Mouse (Mus musculus) left cerebral cortex, adult 9 months (tissue): Measurements from ENCODE around the gene Dcps.

Experiments used
- DNase-seq, 2 experiments: peaks; one replicate each; pipeline ENCODE4 v3.0.0; 2022; ENCODE audit warnings: low spot score in 2 of 2

Dcps gene

GRCm38 (mm10) chr9:35175251-35176123, at the start of gene Dcps:
Gene Dcps (minus strand): TSS chr9:35176061.
- DNase-seq = peak; percentile 89 to 97

- DNase-seq = no peak
These were observed 47.6 kb upstream of the Dcps start for GRCm38 (mm10) chr9:35223466-35223865.

GRCm38 (mm10) chr9:35217963-35218362, 42.1 kb upstream of the Dcps start:
- no peak for DNase-seq

- no peak for DNase-seq
These were observed 36.0 kb upstream of the Dcps start for GRCm38 (mm10) chr9:35211573-35212511.

GRCm38 (mm10) chr9:35210542-35211474, 34.9 kb upstream of the Dcps start, which contains the start of gene Foxred1:
Gene Foxred1 (minus strand): TSS chr9:35211055.
- DNase-seq = peak; percentile 98 to 99

- DNase-seq = no peak
These were observed 28.6 kb upstream of the Dcps start for GRCm38 (mm10) chr9:35204421-35204820.

GRCm38 (mm10) chr9:35203536-35203935, 27.7 kb upstream of the Dcps start:
- no peak for DNase-seq

- no peak for DNase-seq
These were observed 24.7 kb upstream of the Dcps start for GRCm38 (mm10) chr9:35200529-35201060.

GRCm38 (mm10) chr9:35199772-35200471, 24.1 kb upstream of the Dcps start, which contains the start of the genes Srpr and Tirap:
Gene Srpr (plus strand): TSS chr9:35200175.
Gene Tirap (minus strand): TSS chr9:35200291.
- peak in 1 of 2 experiments; percentile 83 for DNase-seq

- no peak for DNase-seq
These were observed 23.3 kb upstream of the Dcps start for GRCm38 (mm10) chr9:35198945-35199771.

- DNase-seq = no peak
These were observed 22.5 kb upstream of the Dcps start for GRCm38 (mm10) chr9:35198351-35198750.

- DNase-seq = no peak
These were observed 21.8 kb upstream of the Dcps start for GRCm38 (mm10) chr9:35197625-35198024.

GRCm38 (mm10) chr9:35194048-35194447, 18.2 kb upstream of the Dcps start:
- no peak for DNase-seq

- no peak for DNase-seq
These were observed 17.2 kb upstream of the Dcps start for GRCm38 (mm10) chr9:35192983-35193542.

- peak in 1 of 2 experiments; percentile 51 for DNase-seq
These were observed 12.8 kb upstream of the Dcps start for GRCm38 (mm10) chr9:35188700-35189099.

GRCm38 (mm10) chr9:35187351-35187903, 11.6 kb upstream of the Dcps start:
- DNase-seq = no peak

- no peak for DNase-seq
These were observed 10.6 kb upstream of the Dcps start for GRCm38 (mm10) chr9:35186430-35186829.

- no peak for DNase-seq
These were observed 7.5 kb upstream of the Dcps start for GRCm38 (mm10) chr9:35183359-35183758.

GRCm38 (mm10) chr9:35182832-35183231, 7.0 kb upstream of the Dcps start:
- DNase-seq = no peak
